Mouse (Mus musculus): Measurements from ENCODE around the gene Pitpnm2. TPM values are rescaled to one million over a fixed set of nuclear protein-coding genes. Genes with fewer than 3 reads are reported as not detected.

The Pitpnm2 gene
- polyA plus RNA-seq, 2 experiments, result 1.9 to 4.7 TPM

DNA sequence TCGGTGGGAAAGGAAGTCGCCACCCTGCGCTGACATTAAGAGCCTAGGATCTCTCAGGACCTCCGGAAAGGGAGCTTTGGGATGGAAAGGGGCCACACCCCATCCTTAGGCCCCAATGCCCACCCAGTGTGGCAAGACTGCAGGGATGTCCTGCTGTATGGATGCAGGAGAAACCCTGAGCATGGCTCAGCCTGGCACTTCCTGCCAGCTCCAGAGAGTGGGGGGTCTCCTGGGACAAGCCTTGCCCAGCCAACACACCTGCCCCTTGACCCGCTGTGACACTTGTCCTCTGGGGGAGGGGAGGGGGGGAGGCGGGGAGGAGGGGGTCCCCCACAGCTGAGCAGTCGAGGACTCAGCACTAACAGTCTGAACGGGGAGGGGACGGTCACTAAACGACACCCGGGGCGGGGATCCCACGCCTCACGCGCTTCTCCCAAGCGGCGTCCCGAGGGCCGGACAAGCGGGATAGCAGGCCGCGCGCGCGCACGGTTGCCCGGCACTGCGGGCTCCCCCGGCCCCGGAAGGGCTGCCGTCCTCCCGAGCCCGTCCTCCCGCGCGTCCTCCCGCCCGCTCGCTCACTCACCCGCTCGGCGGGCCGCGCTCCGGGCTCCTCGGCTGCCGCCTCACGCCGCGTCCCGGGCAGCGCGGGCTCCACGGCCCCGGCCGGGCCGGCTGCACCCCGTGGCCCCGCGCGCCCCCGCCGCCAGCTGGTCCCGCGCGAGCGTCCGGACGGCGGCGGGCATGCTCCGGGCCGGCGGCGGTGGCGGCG, 531 bp downstream of the Pitpnm2 start:
- 1% methylated on average over 76 of the region's 77 CpGs for WGBS (ENCODE audit: insufficient replicate concordance)
- DNase-seq (ENCODE audit: low read depth in 3 of 3, low spot score in 3 of 3) (no peak), ATAC-seq (ENCODE audit: insufficient read depth) (peak; percentile 49)

GRCm38 (mm10) chr5:124247986-124248626, 1.5 kb downstream of the Pitpnm2 start:
- Histone ChIP-seq H3K36me3 (replicated peaks; ENCODE audit: control insufficient read depth, insufficient read depth, low read depth) (no peaks in the 10 kb centered on the region; the same call in 1 of the 2 replicates), H3K4me2 (ENCODE audit: low read depth) (peak overlapping the region; percentile 82), H3K27ac (no peak overlapping the region; the same call in 1 of the 2 replicates), H3K4me1 (replicated peaks; ENCODE audit: control insufficient read depth in 2 of 2, insufficient read depth in 2 of 2, low read length in 1 of 2) (peaks cover 11 to 18% of the 10 kb centered on the region in 2 experiments), H3K27me3 (ENCODE audit: control insufficient read depth, insufficient read depth, low read length) (no peaks in the 10 kb centered on the region), H3K9ac (replicated peaks) (peak overlapping the region; percentile 71), H3K9me3 (ENCODE audit: control insufficient read depth, low read length) (no peaks in the 10 kb centered on the region), H3K4me3 (ENCODE audit: insufficient read depth in 1 of 2, low read depth in 2 of 2, low read length in 2 of 2) (peak overlapping the region; percentile 59 to 75; a peak in 3 of 4 replicates)
- no peak for TF ChIP-seq CTCF (IDR thresholded peaks at IDR 0.05; ENCODE audit: low read depth)
- no peak for TF ChIP-seq EP300 (IDR thresholded peaks at IDR 0.05; ENCODE audit: low read depth)
- DNase-seq (ENCODE audit: low read depth in 3 of 3, low spot score in 3 of 3), result no peak
- peak; percentile 63 for ATAC-seq (ENCODE audit: insufficient read depth)
- 19% methylated on average over 9 of the region's 9 CpGs for WGBS (ENCODE audit: insufficient replicate concordance)

More for the DNA sequence above, 531 bp downstream of the Pitpnm2 start:
- Histone ChIP-seq H3K27ac (no peak overlapping the region), H3K4me3 (ENCODE audit: insufficient read depth in 1 of 2, low read depth in 2 of 2, low read length in 2 of 2) (peak overlapping the region; percentile 59 to 75), H3K9me3 (ENCODE audit: control insufficient read depth, low read length) (no peaks in the 10 kb centered on the region), H3K4me1 (replicated peaks; ENCODE audit: control insufficient read depth in 2 of 2, insufficient read depth in 2 of 2, low read length in 1 of 2) (peaks cover 11 to 18% of the 10 kb centered on the region in 2 experiments), H3K27me3 (ENCODE audit: control insufficient read depth, insufficient read depth, low read length) (no peaks in the 10 kb centered on the region), H3K4me2 (ENCODE audit: low read depth) (peak overlapping the region; percentile 82), H3K36me3 (replicated peaks; ENCODE audit: control insufficient read depth, insufficient read depth, low read depth) (no peaks in the 10 kb centered on the region; the same call in 1 of the 2 replicates), H3K9ac (replicated peaks) (peak overlapping the region; percentile 71)
- no peak for TF ChIP-seq EP300 (IDR thresholded peaks at IDR 0.05; ENCODE audit: low read depth)
- no peak for TF ChIP-seq CTCF (IDR thresholded peaks at IDR 0.05; ENCODE audit: low read depth)

DNA sequence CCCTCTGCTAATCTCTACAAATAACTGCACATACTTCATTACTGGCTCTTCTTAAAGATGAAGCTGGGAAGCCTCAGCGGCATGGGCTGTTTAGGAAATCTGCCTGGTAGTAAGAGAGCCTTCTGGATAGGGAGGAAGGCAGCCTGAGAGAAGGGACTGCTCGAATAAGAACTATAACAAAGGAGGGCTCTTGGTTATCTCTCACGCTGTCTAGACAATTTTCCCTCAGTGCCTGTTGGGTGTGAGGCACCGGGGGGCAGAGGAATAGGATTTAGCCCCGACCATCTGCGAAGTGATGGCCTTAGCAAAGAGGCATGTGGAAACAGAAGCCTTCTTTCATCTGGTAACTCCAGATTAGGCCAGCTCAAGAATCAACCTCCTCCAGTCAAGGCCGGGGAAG, 2.3 kb downstream of the Pitpnm2 start:
- ATAC-seq (ENCODE audit: insufficient read depth) (no peak), DNase-seq (ENCODE audit: low read depth in 3 of 3, low spot score in 3 of 3) (no peak)
- 44% methylated on average over 7 of the region's 7 CpGs for WGBS (ENCODE audit: insufficient replicate concordance)
- H3K9ac ChIP-seq (replicated peaks), result no peak overlapping the region
- no peak overlapping the region for H3K27ac ChIP-seq
- H3K4me1 ChIP-seq (replicated peaks; ENCODE audit: control insufficient read depth in 2 of 2, insufficient read depth in 2 of 2, low read length in 1 of 2), result peaks cover 11 to 20% of the 10 kb centered on the region in 2 experiments
- H3K4me3 ChIP-seq (ENCODE audit: insufficient read depth in 1 of 2, low read depth in 2 of 2, low read length in 2 of 2), result no peak overlapping the region
- no peaks in the 10 kb centered on the region; the same call in 1 of the 2 replicates for H3K36me3 ChIP-seq (replicated peaks; ENCODE audit: control insufficient read depth, insufficient read depth, low read depth)
- H3K4me2 ChIP-seq (ENCODE audit: low read depth), result peak overlapping the region; percentile 82
- TF ChIP-seq EP300 (IDR thresholded peaks at IDR 0.05; ENCODE audit: low read depth) (no peak), CTCF (IDR thresholded peaks at IDR 0.05; ENCODE audit: low read depth) (no peak)
- H3K9me3 ChIP-seq (ENCODE audit: control insufficient read depth, low read length), result no peaks in the 10 kb centered on the region
- H3K27me3 ChIP-seq (ENCODE audit: control insufficient read depth, insufficient read depth, low read length), result no peaks in the 10 kb centered on the region

GRCm38 (mm10) chr5:124244885-124245284, 4.7 kb downstream of the Pitpnm2 start:
- Histone ChIP-seq H3K4me2 (ENCODE audit: low read depth) (no peak overlapping the region), H3K27ac (no peak overlapping the region)
- no peak for DNase-seq (ENCODE audit: low read depth in 3 of 3, low spot score in 3 of 3)

DNA sequence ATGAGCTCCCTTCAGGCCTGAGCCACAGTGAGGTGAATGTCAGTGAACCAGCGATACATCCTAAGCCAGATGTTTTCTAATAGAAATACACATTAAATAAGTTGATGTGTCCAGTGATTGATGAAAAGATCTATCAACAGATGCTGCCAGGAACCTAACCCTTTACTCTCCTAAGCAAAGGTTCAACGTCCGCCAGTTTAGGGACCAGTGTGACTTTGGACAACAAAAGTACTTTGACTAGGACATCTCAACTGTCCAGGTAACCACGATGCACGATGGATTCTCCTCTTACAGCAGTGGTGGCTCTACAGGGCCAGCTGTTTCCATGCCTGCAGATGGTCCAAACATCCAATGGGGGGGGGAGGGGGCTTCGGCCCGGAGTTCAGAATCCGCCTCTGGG, 5.1 kb downstream of the Pitpnm2 start:
- ATAC-seq (ENCODE audit: insufficient read depth), result no peak
- WGBS (ENCODE audit: insufficient replicate concordance), result 88% methylated on average over 8 of the region's 8 CpGs
- peaks cover 11 to 28% of the 10 kb centered on the region in 2 experiments for H3K4me1 ChIP-seq (replicated peaks; ENCODE audit: control insufficient read depth in 2 of 2, insufficient read depth in 2 of 2, low read length in 1 of 2)

More at GRCm38 (mm10) chr5:124244885-124245284, 4.7 kb downstream of the Pitpnm2 start:
- no peak for ATAC-seq (ENCODE audit: insufficient read depth)
- WGBS (ENCODE audit: insufficient replicate concordance), result 77% methylated on average over 7 of the region's 7 CpGs
- no peaks in the 10 kb centered on the region for H3K27me3 ChIP-seq (ENCODE audit: control insufficient read depth, insufficient read depth, low read length)
- TF ChIP-seq EP300 (IDR thresholded peaks at IDR 0.05; ENCODE audit: low read depth) (no peak), CTCF (IDR thresholded peaks at IDR 0.05; ENCODE audit: low read depth) (no peak)
- H3K36me3 ChIP-seq (replicated peaks; ENCODE audit: control insufficient read depth, insufficient read depth, low read depth), result no peaks in the 10 kb centered on the region; the same call in 1 of the 2 replicates
- no peak overlapping the region for H3K9ac ChIP-seq (replicated peaks)
- no peak overlapping the region for H3K4me3 ChIP-seq (ENCODE audit: insufficient read depth in 1 of 2, low read depth in 2 of 2, low read length in 2 of 2)
- no peaks in the 10 kb centered on the region for H3K9me3 ChIP-seq (ENCODE audit: control insufficient read depth, low read length)
- H3K4me1 ChIP-seq (replicated peaks; ENCODE audit: control insufficient read depth in 2 of 2, insufficient read depth in 2 of 2, low read length in 1 of 2), result peaks cover 11 to 28% of the 10 kb centered on the region in 2 experiments

More for the DNA sequence above, 5.1 kb downstream of the Pitpnm2 start:
- Histone ChIP-seq H3K36me3 (replicated peaks; ENCODE audit: control insufficient read depth, insufficient read depth, low read depth) (no peaks in the 10 kb centered on the region; the same call in 1 of the 2 replicates), H3K27ac (no peak overlapping the region), H3K4me3 (ENCODE audit: insufficient read depth in 1 of 2, low read depth in 2 of 2, low read length in 2 of 2) (no peak overlapping the region), H3K9me3 (ENCODE audit: control insufficient read depth, low read length) (no peaks in the 10 kb centered on the region), H3K4me2 (ENCODE audit: low read depth) (no peak overlapping the region), H3K27me3 (ENCODE audit: control insufficient read depth, insufficient read depth, low read length) (no peaks in the 10 kb centered on the region), H3K9ac (replicated peaks) (no peak overlapping the region)
- no peak for DNase-seq (ENCODE audit: low read depth in 3 of 3, low spot score in 3 of 3)
- no peak for TF ChIP-seq EP300 (IDR thresholded peaks at IDR 0.05; ENCODE audit: low read depth)
- no peak for TF ChIP-seq CTCF (IDR thresholded peaks at IDR 0.05; ENCODE audit: low read depth)

All from liver, embryonic 14.5 days (tissue).